Mouse (Mus musculus) T-helper 1 cell (primary cell): ENCODE measurements around the gene Ppp2r3c.
"Not testable (repeated sequence)": the region's sequence is repeated elsewhere in the genome, so short reads cannot be mapped to it uniquely, and the experiment has no call there.

ENCODE experiments used
- in situ Hi-C: fragments of 300-600 bp; cut with MboI, MseI; formaldehyde crosslinking; loops from one replicate; pipeline ENCODE4 v1.15.1; 2025; ENCODE audit warnings: high pct_unique_total_duplicates

Gene Ppp2r3c

DNA sequence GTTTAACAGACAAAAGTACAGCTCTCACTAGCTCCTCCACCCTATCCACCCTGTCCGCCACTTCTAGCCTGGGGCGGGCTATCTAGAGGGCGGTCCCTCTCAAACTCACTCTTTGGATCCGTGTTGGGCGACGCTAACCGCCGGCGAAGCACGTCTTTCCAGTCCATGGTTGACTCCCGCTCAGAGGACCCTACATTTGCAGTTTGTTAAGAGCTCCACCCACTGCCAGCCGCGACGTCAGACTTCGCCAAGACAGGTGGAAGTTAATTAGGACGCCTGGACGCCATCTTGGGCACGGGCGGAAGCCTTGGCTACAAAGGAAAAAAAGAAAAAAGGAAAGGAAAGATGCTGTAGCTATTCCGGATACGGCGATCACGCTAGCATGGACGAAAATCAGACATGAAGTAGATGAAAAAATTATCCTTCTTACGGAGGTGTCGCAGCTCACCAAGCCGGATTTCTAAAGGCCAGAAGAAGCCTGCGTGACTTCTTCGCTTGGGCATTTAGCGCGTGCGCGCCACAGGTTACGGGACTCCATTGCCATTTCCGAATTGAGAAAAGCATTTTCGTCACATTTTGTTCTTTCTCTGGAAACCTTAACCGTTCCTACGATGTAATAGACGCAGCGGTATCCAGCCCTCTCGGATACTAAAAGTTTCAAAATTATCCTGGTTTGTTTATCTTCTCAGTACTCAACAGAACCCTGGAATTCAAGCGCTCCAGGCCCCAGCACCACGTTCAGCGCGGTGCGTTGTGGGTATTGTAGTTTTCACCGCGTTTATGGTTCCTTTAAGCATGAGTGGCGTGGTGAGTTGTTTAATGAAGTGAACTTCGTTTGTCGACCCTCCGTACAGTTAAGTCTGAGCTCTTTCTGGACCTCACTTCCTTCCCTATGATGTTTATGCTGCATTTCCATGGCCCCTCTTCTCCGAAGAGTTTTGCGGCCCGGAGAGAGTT is at the start of gene Ppp2r3c:
TSS of gene Ppp2r3c (minus strand) at position 514 of the 957 bp plus-strand sequence.
- in situ Hi-C loops, result no loop called here

DNA sequence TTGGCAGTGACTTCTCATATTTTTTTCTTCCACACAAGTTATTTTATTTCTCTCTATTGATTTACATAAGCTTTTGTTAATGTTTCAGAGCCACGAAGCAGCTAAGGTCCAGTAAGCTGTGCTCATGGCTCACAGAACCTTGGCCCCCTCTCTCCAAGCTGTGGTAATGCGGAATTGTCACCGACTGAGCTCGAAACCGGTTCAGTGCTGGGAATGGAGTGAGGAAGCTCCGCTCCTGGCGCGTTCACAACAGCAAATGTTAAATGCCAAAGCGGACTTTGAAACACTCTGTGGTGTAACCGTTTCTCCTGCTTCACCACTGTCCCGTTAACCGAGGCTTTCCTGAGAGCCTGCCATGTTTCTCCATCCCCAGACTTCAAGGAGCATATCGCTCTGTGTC is 41.8 kb upstream of the Ppp2r3c start:
- in situ Hi-C loops, result no loop called here

DNA sequence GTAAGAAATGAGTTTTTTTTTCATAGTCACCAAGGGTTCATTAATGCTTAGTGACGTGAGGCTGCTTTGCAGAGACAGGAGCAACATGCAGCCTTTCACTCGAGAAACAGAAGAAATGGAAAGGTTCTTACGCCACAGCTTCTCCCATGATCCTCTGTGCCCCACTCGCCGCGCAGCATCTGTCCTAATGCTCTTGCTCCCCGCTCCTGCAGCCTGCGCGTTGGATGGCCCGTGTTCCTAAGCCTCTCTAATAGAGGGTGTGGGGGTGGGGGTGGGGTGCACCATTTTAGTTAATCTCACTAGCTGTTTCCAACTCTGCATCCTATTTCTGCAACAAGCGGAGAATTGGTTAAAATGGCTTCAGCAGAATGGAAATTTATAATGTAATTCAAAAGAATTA is 41.2 kb upstream of the Ppp2r3c start:
- in situ Hi-C loops, result no loop called here

DNA sequence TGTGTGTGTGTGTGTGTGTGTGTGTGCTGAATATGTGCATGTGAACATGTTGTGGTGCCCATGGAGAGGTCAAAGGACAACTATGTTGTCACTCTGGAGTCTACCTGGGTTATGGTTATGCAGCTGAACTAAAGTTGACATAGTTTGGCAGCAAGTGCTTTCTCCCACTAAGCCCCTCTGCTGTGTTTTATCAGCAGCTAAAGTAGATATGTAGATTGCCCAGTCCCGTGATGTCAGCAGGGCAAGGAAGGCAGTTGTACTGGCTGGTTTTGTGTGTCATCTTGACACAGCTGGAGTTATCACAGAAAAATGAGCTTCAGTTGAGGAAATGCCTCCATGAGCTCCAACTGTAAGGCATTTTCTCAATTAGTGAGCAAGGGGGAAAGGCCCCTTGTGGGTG is 40.2 kb upstream of the Ppp2r3c start:
- in situ Hi-C loops, result not testable (repeated sequence)

DNA sequence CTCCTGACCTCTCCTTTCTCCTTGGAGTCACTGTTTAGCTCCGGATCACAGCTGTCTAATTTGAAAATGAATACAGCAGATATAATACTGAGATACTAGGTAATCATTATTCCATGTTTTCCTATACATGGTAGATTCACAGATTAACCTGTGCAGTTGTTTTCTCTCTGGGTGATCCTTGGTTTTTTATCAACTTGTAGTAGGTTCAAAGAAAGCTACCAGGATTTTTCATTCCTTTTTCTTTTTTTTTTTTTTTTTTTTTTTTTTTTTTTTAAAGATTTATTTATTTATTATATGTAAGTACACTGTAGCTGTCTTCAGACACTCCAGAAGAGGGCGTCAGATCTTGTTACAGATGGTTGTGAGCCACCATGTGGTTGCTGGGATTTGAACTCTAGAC is 35.7 kb upstream of the Ppp2r3c start:
- in situ Hi-C loops, result loop anchor here (5.0 kb wide), 1 partner anchor 44 kb away; the partner anchor contains the start of gene Psma6

DNA sequence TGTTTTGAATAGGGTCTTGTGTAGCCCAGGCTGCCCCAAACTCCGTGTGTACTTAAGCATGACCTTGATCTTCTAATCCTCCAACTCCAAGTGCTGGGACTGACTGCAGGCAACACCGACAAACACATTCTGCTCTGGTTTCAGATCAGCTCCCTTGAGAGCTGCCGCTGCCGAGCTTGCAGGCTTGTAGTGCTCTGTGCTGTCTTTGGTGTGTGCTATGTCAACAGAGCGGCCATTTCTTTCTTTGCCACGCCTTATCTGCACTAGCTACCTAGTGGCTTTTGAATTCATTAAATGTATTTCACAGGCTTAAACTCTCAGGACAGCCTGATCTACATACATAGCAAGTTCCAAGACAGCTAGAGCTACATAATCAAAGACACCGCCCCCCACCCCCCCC is 30.9 kb upstream of the Ppp2r3c start:
- in situ Hi-C loops, result no loop called here

DNA sequence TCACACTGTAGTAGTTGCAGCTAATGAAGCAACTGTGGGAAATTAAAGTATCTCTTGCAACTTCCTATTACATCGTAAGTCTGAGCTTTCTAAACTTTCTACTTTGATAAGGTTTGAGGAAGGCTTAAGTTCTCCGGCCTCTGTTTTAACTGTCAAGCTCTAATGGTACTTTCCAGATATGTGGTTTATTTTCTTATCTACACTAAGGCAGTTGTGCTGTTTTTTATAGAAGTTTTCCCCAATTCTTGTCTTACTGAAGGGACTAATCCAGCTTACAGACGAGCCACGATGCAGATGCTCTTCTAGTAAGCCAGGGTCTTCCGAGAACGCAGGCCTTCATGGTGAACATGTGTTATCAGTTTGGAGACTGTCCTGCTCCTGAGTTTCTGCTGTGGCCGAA is 26.6 kb upstream of the Ppp2r3c start:
- in situ Hi-C loops, result no loop called here

DNA sequence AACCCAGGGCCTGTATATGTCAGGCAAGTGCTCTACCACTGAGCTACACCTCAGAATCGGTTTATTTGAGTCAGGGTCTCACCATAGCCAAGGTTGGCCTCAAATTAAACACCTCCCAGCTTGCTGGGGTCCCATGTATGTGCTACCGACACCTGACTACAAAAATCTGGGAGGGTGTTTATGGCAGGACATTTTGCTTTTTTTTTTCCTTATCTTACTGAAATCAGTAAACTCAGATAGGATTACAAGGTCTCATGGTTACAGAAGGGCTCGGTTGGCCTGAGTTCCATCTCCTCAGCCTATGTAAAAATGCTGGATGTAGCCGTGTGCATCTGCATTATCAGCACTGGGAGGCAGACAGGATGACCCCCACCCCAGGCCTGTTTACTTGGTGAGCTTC is 26.0 kb upstream of the Ppp2r3c start:
- in situ Hi-C loops, result no loop called here

DNA sequence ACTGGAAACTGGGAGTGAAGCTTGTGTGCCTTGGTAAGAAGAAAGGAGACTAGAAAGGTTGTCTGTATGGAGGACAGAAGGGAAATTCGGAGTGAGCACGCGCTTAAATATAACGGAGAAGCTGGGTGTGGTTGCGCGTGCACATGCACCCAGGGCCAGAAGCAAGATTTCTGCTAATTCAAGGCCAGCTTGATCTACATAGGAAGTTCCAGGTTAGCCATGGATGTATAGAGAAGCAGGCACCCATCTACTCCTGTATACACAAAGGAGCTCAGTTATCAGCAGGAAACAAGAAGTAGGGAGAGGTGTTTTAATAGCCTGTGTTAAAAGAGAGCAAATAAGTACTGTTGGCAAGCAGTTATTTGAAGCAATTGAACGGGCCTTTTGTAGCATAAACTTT is 22.9 kb upstream of the Ppp2r3c start:
- in situ Hi-C loops, result no loop called here

DNA sequence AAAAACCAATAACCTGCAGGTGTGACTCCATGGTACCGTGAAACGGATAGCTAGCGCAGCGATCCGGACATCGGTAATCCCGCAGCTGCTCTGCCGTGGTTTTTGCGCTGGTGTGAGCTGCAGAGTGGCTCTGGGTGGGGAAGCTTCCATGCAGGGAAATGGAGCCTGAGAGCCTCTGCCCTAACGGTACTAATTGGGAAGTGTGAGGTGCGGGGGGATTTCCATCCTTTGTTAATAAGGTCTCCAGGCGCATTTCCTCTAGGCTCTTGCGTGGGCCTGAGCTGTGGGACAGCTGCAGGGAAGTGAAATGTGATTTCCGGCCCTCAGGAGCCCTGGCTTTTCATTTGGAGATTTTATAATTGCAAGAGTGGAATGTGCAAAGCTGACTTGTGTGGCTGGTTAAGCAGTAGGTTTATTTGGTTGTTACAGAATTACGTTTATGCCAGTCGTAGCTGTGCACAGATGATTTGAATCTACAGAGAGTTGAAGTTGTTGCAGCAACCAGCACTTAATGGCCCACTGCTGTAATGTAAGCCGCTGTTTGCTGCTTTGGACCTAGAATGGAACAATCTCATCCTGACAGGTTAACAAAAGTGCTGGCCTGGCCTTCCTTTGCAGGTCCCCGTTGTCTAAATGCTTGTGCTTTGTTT is 19.0 kb upstream of the Ppp2r3c start:
- in situ Hi-C loops, result no loop called here

DNA sequence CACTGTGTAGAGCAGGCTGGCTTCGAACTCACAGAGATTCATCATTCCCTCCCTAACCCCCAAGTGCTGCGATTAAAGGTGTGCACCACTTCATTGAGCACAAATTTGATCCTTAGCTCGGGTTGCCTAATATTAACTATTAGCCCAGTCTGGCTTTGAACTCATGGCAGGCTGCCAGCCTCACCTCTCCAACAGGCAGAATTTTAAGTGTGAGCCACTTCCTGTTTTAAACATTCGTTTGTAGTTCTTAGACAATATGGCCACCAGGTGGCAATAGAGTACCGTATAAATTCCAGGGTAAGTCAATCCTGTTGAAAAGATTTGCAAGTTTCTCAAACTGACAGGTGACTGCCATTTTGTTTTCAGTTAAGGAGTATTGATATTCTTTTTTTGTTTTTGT is 12.4 kb upstream of the Ppp2r3c start:
- in situ Hi-C loops, result loop anchor here (5.0 kb wide), 2 partner anchors 57 to 182 kb away; no protein-coding TSS in a partner anchor

DNA sequence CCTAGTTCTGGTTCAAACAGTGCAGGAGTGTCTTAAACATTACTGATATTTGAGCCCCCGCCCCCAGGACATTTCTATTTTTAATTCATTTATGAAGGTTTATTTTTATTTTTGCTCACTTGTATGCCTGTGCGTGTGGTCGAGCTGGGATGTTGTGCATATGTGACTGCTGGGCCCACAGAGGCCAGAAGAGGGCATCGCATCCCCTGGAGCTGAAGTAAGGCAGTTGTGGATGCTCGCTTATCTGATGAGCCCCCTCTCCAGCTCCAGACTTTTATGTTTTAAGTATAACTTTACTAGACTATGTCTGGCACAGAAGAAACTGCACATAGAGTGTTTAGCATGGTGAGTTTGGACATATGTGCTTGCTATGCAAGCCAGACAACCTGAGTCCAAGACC is 11.1 kb upstream of the Ppp2r3c start:
- in situ Hi-C loops, result no loop called here

DNA sequence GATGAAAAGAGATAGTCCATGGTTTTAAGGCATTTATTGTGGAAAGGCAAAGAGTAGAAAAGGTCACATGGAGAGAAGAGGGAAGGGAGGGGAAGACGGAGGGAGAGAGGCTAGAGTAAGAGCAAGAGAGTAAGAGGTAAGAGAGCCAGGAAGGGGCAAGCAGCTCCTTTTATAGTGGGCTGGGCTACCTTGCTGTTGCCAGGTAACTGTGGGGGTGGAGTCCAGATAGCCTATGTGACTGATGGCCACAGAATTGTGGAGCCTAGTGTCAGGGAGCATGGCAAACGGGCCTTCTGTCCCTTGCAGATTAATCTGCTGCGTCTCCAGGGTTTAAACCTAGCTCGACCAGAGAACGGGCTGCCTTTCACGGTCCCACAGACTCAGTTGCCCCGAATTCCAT is 9.0 kb upstream of the Ppp2r3c start:
- in situ Hi-C loops, result no loop called here

DNA sequence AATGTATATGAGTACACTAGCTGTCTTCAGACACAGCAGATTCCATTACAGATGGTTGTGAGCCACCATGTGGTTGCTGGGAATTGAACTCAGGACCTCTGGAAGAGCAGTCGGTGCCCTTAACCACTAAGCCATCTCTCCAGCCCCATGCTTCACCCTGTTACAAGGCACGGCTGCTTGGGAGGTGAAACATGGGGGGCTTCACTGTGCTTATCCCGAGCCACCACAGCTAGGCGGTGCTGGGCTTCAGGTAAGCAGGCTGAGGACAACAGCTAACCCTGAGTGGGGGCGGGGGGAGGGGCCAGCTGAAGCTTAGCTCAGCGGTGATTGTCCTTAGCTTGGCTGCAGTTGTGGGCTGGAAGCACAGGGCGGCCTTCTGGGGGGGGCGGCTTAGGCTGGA is 6.7 kb upstream of the Ppp2r3c start:
- in situ Hi-C loops, result no loop called here

DNA sequence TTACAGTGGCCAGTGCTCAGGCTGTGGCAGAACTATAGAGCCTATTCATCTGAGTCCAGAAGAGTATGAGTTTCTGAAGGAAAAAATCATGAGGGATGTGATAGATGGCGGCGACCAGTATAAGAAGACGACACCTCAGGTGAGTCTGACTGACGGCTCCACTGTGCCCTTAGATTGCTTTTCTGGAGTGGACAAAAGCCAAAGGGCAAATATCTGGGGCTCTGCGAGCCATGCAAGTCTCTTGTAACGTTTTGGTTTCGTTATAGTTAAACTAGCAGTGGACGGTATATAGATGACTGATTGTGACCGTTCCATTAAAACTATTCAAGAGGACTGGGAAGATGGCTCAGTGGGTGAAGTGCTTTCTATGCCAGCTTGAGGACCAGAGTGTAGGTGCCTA is 5.9 kb upstream of the Ppp2r3c start:
- in situ Hi-C loops, result no loop called here

DNA sequence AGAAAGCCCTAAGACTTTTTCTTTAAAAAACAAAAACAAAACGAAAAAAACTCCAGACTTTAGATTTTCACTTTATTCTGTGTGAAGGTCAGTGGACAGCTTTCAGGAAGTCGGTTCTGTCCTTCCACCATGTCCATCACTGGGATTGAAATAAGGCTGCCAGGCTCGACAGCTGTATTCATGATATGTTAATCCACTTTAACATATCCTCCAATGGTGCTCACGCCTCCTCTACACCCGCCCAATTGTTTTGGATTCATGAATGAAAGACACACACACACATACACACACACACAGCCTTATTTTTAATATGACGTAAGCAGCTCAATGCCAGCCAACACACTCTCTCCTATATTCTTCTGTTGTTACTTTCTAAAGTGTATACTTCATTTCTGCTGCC is 4.8 kb upstream of the Ppp2r3c start:
- in situ Hi-C loops, result no loop called here

DNA sequence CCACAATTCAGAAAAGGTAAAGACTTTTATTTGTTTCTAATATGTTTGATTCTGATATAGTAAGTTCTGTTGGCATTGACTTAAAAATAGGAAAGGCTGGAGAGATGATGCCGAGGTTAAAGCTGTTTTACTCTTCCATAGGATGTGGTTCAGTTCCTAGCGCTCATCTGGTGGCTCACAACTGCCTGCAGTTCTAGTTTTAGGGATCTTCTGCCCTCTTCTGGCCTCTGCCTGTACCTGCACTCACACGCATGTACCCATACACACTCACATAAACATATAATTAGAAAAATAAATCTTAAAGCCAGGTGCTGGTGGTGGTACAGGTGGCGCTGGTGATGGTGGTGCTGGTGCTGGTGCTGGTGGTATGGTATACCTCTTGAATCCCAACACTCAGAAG is 3.6 kb upstream of the Ppp2r3c start:
- in situ Hi-C loops, result no loop called here

DNA sequence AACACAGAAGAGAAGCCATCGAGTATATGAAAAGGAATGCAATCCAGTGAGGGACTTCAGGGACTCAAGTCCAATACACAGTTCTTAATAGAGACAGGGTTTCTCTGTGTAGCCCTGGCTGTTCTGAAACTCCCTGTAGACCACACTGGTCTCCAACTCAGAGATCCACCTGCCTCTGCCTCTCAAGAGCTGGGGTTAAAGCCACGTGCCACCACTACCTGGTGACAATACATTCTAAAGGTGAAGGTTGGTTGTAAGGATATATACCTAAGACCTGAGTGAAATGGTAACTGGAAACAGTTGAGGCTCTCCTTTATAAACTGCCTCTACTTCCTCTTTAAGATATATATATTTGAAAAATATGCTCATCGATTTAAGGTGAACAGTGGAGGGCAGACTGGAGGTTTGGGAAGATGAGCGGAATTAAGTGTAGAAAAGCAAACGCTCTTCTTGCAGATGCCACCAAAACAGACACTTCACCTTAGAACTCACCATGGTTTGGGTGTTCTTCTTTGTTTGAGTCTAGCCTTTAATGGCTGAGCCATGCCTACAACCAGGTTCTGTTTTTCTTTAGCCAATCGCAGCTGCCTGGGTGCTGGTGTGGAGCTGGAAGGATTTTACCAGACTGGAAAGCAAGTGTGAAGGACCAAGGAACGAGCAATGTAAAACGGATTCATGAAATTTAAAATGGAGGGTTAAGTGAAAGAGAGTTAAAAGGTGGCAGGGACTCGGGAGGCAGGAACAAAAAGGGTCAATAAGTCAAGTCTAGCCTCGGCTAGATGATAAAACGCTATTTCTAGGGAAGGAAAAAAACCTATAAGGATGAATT is 1.1 kb downstream of the Ppp2r3c start:
- in situ Hi-C loops, result no loop called here

DNA sequence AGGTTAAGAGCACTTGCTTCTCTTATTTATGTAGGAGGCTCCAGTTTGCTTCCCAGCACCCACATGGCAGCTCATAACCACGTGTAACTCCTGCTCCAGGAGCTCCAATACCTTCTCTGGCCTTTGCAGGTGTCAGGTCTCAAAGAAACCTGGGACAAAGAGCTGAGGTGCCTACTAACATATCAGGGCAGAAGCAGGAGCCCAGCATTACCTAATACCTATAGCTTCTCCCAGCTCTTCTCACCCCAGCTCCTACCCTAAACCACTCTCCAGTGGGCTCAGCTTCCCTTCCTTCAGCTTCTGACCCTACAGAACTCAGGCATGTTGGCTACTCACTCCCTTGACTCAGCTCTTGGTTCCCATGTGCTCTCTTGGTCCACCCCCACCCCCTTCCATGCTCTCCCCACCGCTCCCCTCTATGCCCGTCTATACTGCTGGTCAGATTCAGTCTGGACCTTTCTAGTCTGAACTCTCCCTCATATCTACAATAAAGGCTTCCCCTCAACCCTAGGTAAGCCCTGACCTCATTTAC is 1.9 kb downstream of the Ppp2r3c start:
- in situ Hi-C loops, result no loop called here

DNA sequence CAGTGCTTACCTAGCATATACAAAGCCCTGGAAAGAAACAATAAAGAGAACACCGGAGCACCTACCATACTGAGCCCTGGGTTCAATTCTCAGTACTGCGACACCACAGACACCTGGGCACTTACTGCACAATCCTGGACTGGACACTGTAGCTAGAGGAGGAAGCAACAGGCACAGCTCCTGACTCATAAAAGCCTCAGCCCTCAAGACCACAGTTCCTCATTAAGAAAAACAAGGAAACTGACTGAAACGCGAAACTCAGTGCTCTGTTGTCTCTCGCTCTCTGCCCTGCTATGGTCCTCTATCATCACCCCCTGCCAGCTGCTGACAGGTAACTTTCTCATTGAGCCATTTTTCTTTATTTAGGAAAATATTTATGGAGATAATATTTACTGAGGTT is 3.5 kb downstream of the Ppp2r3c start, which contains the start of gene 1110008L16Rik:
TSS of gene 1110008L16Rik (plus strand) at position 242 of the 400 bp plus-strand sequence.
- in situ Hi-C loops, result no loop called here

DNA sequence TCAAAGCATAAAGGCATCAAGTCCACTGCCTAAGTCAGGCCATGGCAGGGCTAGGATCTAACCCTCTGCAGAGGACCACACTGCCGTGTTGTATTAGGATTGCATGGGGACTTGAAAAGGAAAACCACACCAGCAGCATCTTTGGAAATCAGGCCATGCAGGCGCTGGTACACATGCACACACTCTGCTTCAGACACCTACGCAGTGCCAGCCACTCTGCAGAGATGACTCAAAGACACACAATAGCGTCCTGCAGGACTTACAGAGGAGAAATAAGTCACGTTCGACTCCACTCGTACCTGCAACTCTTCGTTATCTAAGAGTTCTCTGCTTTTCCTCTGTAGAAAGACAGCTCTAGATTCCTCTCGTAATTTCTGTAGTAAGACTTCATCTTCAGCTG is 4.7 kb downstream of the Ppp2r3c start:
- in situ Hi-C loops, result no loop called here

DNA sequence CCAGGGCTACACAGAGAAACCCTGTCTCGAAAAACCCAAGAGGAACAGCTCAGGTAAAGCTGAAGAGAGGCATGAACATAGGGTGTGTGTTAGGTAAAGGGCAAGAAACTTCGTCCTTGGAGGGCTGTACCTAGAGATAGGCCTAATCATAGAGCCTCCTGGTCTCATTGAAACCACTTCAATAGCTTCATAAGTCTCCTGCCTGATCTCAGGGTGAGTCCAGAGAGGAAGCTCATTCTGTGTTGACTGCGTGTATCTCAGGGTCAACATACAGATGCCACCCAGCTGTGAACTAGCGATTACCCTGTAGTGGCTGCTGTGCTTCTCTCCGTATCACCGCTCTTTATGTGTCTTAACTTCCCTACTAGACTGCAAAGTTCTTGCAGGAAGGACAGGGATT is 25.2 kb downstream of the Ppp2r3c start:
- in situ Hi-C loops, result not testable (repeated sequence)
